Mouse (Mus musculus): ENCODE measurements around the gene Mpeg1. TPM values are rescaled to one million over a fixed set of nuclear protein-coding genes. Genes with fewer than 3 reads are reported as not detected.

Mpeg1 gene
- total and polyA plus RNA-seq, 3 experiments, result 43.8 to 270 (median 68.0) TPM

GRCm38 (mm10) chr19:12433033-12433432 is 27.5 kb upstream of the Mpeg1 start (continued):
- TF ChIP-seq NELFE (IDR thresholded peaks at IDR 0.05; ENCODE audit: low read depth, low read length), result peak; percentile 59; the same call in 1 of the 2 replicates
- peak; percentile 57; the same call in 1 of the 2 replicates for TF ChIP-seq MAZ (IDR thresholded peaks at IDR 0.05; ENCODE audit: low read depth, low read length)
- TF ChIP-seq NRF1 (IDR thresholded peaks at IDR 0.05; ENCODE audit: low read depth, low read length), result no peak
- TF ChIP-seq SMC3 (IDR thresholded peaks at IDR 0.05; ENCODE audit: low read depth, low read length), result peak; percentile 99
- TF ChIP-seq MAFK (IDR thresholded peaks at IDR 0.05; ENCODE audit: insufficient replicate concordance, low read length), result no peak
- TF ChIP-seq CTCF (conservative IDR thresholded peaks at IDR 0.05 in 1 of 2, IDR thresholded peaks at IDR 0.05 in 1 of 2; ENCODE audit: low read depth in 2 of 2, low read length in 2 of 2), result peak; percentile 63 to 97
- 0 out of 2 replicates have a peak, but pooled peaks have one; percentile 47 for TF ChIP-seq MAX (IDR thresholded peaks at IDR 0.05; ENCODE audit: low read length)
- TF ChIP-seq RCOR1 (conservative IDR thresholded peaks at IDR 0.05; ENCODE audit: low read depth, low read length), result peak; percentile 63; the same call in 1 of the 2 replicates
- no peak for TF ChIP-seq CHD1 (IDR thresholded peaks at IDR 0.05; ENCODE audit: low read depth, low read length)
- TF ChIP-seq TBP (conservative IDR thresholded peaks at IDR 0.05; ENCODE audit: low read depth, low read length), result no peak
- TF ChIP-seq ZKSCAN1 (IDR thresholded peaks at IDR 0.05; ENCODE audit: borderline replicate concordance, low read depth, low read length), result no peak
- TF ChIP-seq ZNF384 (IDR thresholded peaks at IDR 0.05; ENCODE audit: low read depth, low read length), result no peak
- TF ChIP-seq ETS1 (conservative IDR thresholded peaks at IDR 0.05; ENCODE audit: low read depth, low read length), result peak; percentile 43; the same call in 1 of the 2 replicates
- no peak for TF ChIP-seq UBTF (IDR thresholded peaks at IDR 0.05; ENCODE audit: low read depth, low read length)
- peak; percentile 61 for TF ChIP-seq TCF12 (IDR thresholded peaks at IDR 0.05; ENCODE audit: low read depth, low read length)
- TF ChIP-seq IRF4 (IDR thresholded peaks at IDR 0.05; ENCODE audit: low read depth, low read length), result peak; percentile 66; the same call in 1 of the 2 replicates
- TF ChIP-seq KAT2A (IDR thresholded peaks at IDR 0.05; ENCODE audit: insufficient replicate concordance, low read length), result no peak
- no peak for TF ChIP-seq ZMIZ1 (IDR thresholded peaks at IDR 0.05; ENCODE audit: low read depth, low read length)
- no peak for TF ChIP-seq USF1 (IDR thresholded peaks at IDR 0.05; ENCODE audit: low read depth, low read length)

DNA sequence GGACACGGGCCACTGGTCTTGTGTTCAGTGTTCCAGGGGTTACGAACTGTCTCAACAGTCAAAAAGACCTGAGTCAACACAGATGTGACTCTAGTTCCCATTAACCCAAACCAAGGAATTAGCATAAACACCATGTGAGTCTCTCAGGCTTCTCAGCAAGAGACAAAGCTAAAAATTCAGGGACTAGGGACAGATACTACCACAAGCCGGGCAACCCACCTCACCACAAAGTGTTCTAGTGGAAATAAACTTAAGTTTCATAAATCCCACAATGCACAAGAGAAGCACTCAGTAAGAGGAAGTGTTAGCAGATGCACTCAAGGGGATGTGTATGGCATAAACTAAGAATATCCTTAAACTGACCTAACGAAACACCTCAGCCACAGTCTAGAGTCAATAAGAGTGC is 25.6 kb upstream of the Mpeg1 start:
- peaks cover 22 to 45% of the 10 kb centered on the region in 2 experiments for H3K4me1 ChIP-seq (ENCODE audit: control insufficient read depth in 1 of 2, insufficient read depth in 2 of 2)
- H3K9me3 ChIP-seq (replicated peaks; ENCODE audit: low read length), result peaks cover 2% of the 10 kb centered on the region
- dilution Hi-C loops (cut with MboI; ENCODE audit: extremely low pct_ligation_motif_present, extremely low pct_unique_long_range_greater_than_20kb, low sequenced_read_pairs), result no loop called here
- H3K79me2 ChIP-seq (replicated peaks; ENCODE audit: control insufficient read depth, extremely low read depth, insufficient read depth, poor library complexity, severe bottlenecking), result no peaks in the 10 kb centered on the region
- H3K9ac ChIP-seq (ENCODE audit: insufficient read depth, low read depth), result peak overlapping the region; percentile 74; the same call in 1 of the 2 replicates
- peak overlapping the region; percentile 43 for H3K4me2 ChIP-seq (ENCODE audit: insufficient read depth, low read depth, poor library complexity, severe bottlenecking)
- peak; percentile 98 for DNase-seq (ENCODE audit: extremely low read depth)
- H3K4me3 ChIP-seq (replicated peaks in 1 of 3; ENCODE audit: low read depth in 2 of 3, low read length in 2 of 3, poor library complexity in 1 of 3), result no peak overlapping the region
- in situ Hi-C loops (cut with MboI; ENCODE audit: low pct_ligation_motif_present, low pct_unique_long_range_greater_than_20kb, low sequenced_read_pairs), result loop anchor here (10.0 kb wide), 2 partner anchors 150 to 300 kb away; no protein-coding TSS in a partner anchor
- H3K36me3 ChIP-seq (replicated peaks in 1 of 2; ENCODE audit: control insufficient read depth in 1 of 2, insufficient read depth in 1 of 2, low read length in 1 of 2), result no peaks in the 10 kb centered on the region
- peak overlapping the region; percentile 99 for H3K27ac ChIP-seq (ENCODE audit: insufficient read depth, low read depth)
- H3K27me3 ChIP-seq (replicated peaks), result no peaks in the 10 kb centered on the region
- peak; percentile 96 for TF ChIP-seq EP300 (IDR thresholded peaks at IDR 0.05; ENCODE audit: low read length)
- TF ChIP-seq JUND (conservative IDR thresholded peaks at IDR 0.05; ENCODE audit: low read depth, low read length), result peak; percentile 78
- 0 out of 2 replicates have a peak, but pooled peaks have one; percentile 24 for TF ChIP-seq CHD1 (IDR thresholded peaks at IDR 0.05; ENCODE audit: low read depth, low read length)
- no peak; the same call in 1 of the 2 replicates for TF ChIP-seq MXI1 (IDR thresholded peaks at IDR 0.05; ENCODE audit: low read depth, low read length)
- peak; percentile 97 for TF ChIP-seq TCF12 (IDR thresholded peaks at IDR 0.05; ENCODE audit: low read depth, low read length)
- peak; percentile 70 for TF ChIP-seq RCOR1 (conservative IDR thresholded peaks at IDR 0.05; ENCODE audit: low read depth, low read length)
- TF ChIP-seq MAX (IDR thresholded peaks at IDR 0.05; ENCODE audit: low read length), result 0 out of 2 replicates have a peak, but pooled peaks have one; percentile 68
- no peak for TF ChIP-seq GABPA (IDR thresholded peaks at IDR 0.05; ENCODE audit: insufficient replicate concordance, low read depth, low read length)
- peak; percentile 90 for TF ChIP-seq IRF4 (IDR thresholded peaks at IDR 0.05; ENCODE audit: low read depth, low read length)
- TF ChIP-seq POLR2A (IDR thresholded peaks at IDR 0.05; ENCODE audit: low read depth, low read length), result peak; percentile 23; the same call in 1 of the 2 replicates
- TF ChIP-seq USF2 (conservative IDR thresholded peaks at IDR 0.05; ENCODE audit: low read depth, low read length), result peak; percentile 15; the same call in 1 of the 2 replicates
- TF ChIP-seq BHLHE40 (IDR thresholded peaks at IDR 0.05; ENCODE audit: low read depth, low read length), result peak; percentile 90
- TF ChIP-seq PAX5 (IDR thresholded peaks at IDR 0.05; ENCODE audit: low read length), result no peak
- TF ChIP-seq ELF1 (IDR thresholded peaks at IDR 0.05; ENCODE audit: low read depth, low read length), result no peak
- peak; percentile 79 for TF ChIP-seq CHD2 (IDR thresholded peaks at IDR 0.05; ENCODE audit: low read length)
- peak; percentile 90 for TF ChIP-seq SIN3A (IDR thresholded peaks at IDR 0.05; ENCODE audit: low read length)
- TF ChIP-seq MEF2A (IDR thresholded peaks at IDR 0.05; ENCODE audit: borderline replicate concordance, low read depth, low read length), result peak; percentile 97
- no peak for TF ChIP-seq CTCF (conservative IDR thresholded peaks at IDR 0.05 in 1 of 2, IDR thresholded peaks at IDR 0.05 in 1 of 2; ENCODE audit: low read depth in 2 of 2, low read length in 2 of 2)
- TF ChIP-seq HCFC1 (IDR thresholded peaks at IDR 0.05; ENCODE audit: low read depth, low read length), result no peak
- TF ChIP-seq MAFK (IDR thresholded peaks at IDR 0.05; ENCODE audit: insufficient replicate concordance, low read length), result peak; percentile 88
- TF ChIP-seq TBP (conservative IDR thresholded peaks at IDR 0.05; ENCODE audit: low read depth, low read length), result 0 out of 2 replicates have a peak, but pooled peaks have one; percentile 60
- TF ChIP-seq E2F4 (IDR thresholded peaks at IDR 0.05; ENCODE audit: insufficient replicate concordance, low read depth, low read length), result no peak
- TF ChIP-seq NELFE (IDR thresholded peaks at IDR 0.05; ENCODE audit: low read depth, low read length), result 0 out of 2 replicates have a peak, but pooled peaks have one; percentile 30
- peak; percentile 86 for TF ChIP-seq MYC (IDR thresholded peaks at IDR 0.05; ENCODE audit: low read depth, low read length)
- TF ChIP-seq ETS1 (conservative IDR thresholded peaks at IDR 0.05; ENCODE audit: low read depth, low read length), result peak; percentile 95
- no peak for TF ChIP-seq USF1 (IDR thresholded peaks at IDR 0.05; ENCODE audit: low read depth, low read length)
- TF ChIP-seq ZNF384 (IDR thresholded peaks at IDR 0.05; ENCODE audit: low read depth, low read length), result peak; percentile 54; the same call in 1 of the 2 replicates
